Mouse (Mus musculus) layer of hippocampus, postnatal 25 days (tissue): ENCODE measurements around the gene Hoxc5. TPM values are rescaled to one million over a fixed set of nuclear protein-coding genes. Genes with fewer than 3 reads are reported as not detected.

Experiments
- DNase-seq, 2 experiments: peaks; one replicate each; pipeline ENCODE4 v3.0.0; 2022; ENCODE audit warnings: mixed read lengths in 2 of 2, low spot score in 1 of 2; ENCODE audit errors: extremely low spot score in 1 of 2
- total RNA-seq, 2 experiments: library from RNA; stranded (reverse); gene quantifications; 2 replicates each; pipeline ENCODE4 v1.2.3; 2021

The Hoxc5 gene
- total RNA-seq, result not detected

- no peak for DNase-seq
Observed at GRCm38 (mm10) chr15:102967312-102967510, at the start of gene Hoxc5. Gene Hoxc5 (plus strand): TSS chr15:102967443.

- DNase-seq, result no peak
Observed at GRCm38 (mm10) chr15:102917972-102918572, 49.2 kb upstream of the Hoxc5 start.

- no peak for DNase-seq
Observed at GRCm38 (mm10) chr15:102918611-102919265, 48.5 kb upstream of the Hoxc5 start.

GRCm38 (mm10) chr15:102919336-102920180, 47.7 kb upstream of the Hoxc5 start:
- DNase-seq, result no peak

- DNase-seq, result no peak
Observed at GRCm38 (mm10) chr15:102920619-102921018, 46.6 kb upstream of the Hoxc5 start.

- DNase-seq, result no peak
Observed at GRCm38 (mm10) chr15:102921053-102922011, 45.9 kb upstream of the Hoxc5 start, which contains the start of gene Hoxc13. Gene Hoxc13 (plus strand): TSS chr15:102921103.

DNA sequence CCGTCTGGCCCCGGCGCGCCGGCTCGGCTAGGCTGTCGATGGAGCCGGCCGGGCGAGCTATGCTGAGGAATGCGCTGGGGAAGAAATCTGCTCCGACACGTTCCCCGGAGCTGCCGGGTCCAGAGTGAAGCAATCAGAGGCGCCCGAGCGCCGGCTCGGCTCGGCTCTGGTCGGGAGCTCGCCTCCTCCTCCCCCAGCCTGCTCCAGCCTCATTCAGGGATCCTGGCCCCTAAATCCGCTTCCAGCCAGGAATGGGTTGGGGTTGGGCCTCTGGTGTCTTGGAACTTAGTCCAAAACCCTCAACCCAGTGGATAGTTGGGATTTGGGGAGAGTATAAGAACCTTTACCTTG, 45.3 kb upstream of the Hoxc5 start:
- no peak for DNase-seq

- DNase-seq, result no peak
Observed at GRCm38 (mm10) chr15:102922636-102923500, 44.4 kb upstream of the Hoxc5 start.

DNA sequence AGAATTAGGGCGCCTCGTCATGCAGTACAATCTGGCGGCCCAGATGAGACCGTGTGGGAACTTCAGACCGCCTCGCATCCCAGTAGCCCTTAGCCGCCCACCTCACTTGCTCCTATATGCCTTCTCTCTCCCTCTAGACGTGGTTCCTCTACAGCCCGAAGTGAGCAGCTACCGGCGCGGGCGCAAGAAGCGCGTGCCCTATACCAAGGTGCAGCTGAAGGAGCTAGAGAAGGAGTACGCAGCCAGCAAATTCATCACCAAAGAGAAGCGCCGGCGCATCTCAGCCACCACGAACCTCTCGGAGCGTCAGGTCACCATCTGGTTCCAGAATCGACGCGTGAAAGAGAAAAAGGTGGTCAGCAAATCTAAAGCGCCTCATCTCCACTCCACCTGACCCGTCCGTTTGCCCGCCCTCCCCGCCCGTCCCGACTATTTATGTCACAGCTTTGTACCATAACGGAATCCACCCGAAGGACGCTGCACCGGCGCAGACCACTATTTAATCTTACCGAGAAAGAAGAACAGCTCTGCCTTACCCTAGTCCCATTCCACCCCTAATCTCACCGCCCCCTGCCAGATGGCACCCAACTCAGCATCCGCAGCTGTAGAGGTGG, 40.1 kb upstream of the Hoxc5 start:
- DNase-seq, result no peak

DNA sequence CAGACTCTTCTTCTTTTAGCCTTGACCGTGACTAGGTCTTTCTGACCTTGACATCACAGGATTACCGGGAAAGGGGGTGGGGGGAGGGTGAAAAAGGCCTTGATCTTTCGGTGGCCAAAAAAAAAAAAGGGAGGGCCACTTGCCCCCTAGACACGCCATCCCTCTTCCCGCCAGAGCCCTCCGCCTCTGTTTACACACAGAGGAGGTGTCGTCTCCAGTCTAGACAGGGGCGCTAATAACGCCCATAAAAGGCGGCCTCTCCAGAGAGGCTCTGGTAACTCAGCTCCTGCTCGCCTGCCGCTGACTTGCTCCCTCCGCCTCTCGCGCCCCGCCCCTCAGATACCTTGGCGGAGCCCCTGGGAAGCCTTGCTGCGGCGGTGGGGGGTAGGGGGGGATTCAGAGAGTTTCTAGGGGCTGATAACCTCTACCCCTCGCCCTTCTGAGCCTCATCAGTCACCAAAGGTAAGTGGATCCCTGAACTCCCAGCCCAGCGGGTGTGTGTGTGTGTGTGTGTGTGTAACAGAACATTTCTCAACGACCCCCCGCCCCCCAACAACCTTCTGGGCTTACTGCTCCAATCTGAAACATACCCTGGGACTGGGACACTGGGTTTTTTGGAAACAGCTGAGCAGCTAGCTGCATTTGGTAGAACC, 35.4 kb upstream of the Hoxc5 start:
- no peak for DNase-seq

DNA sequence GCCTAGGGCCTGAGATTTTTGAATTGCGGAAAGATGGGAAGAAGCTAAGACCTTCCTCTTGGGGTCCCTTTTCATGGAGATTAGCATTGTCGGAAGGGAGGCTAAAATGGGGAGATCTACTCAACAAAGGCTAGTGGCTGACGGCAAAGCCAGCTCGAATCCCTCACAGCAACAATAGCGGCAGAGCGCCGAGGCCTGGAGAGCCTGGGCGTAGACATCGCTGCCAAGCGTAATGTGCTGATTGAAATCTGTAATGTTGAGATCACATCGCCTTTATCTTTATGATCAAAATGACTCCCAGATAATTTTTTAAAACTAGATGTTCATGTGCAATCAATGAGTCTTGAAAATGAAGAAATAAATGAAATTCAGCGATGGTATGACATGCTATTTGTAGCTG, 32.8 kb upstream of the Hoxc5 start:
- DNase-seq, result no peak

GRCm38 (mm10) chr15:102934897-102935296, 32.3 kb upstream of the Hoxc5 start:
- no peak for DNase-seq

DNA sequence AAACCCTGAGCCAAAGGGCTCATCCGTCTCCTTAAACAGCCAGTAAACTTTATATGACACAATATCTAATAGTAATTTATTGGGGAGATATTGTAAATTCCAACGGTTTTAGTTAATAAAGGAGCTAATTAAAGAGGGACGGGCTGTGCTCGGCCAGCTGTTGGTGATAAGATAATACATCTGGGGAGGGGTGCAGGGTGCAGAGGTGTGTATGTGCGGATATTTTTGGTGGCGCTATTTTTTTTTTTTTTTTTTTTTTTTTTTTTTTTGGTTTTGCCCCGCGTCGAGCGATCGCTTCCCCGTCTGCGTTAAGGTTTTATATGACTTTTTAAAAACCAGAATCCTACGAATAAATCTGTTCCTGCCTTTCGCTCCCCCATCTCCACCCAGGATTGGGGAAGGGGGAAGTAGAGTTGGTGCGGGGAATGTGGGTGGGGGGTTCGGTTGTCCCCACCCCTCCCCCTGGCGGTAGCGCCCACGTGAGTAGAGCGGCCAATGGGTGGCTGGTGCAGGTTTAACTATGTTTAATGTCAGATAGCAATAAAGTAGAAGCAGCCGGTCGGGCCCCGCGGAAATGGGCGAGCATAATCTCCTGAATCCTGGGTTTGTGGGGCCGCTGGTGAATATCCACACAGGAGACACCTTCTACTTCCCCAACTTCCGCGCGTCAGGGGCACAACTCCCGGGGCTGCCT, 30.8 kb upstream of the Hoxc5 start, which contains the start of gene Hoxc12:
Gene Hoxc12, plus strand, starts transcription at position 479 of the 694 bp plus-strand sequence.
- no peak for DNase-seq

- DNase-seq, result no peak
Observed at GRCm38 (mm10) chr15:102937036-102937666, 30.1 kb upstream of the Hoxc5 start.

GRCm38 (mm10) chr15:102939256-102940155, 27.7 kb upstream of the Hoxc5 start:
- no peak for DNase-seq

- no peak for DNase-seq
Observed at GRCm38 (mm10) chr15:102942739-102943467, 24.3 kb upstream of the Hoxc5 start.
